Mouse (Mus musculus): ENCODE data around the gene Gm572.

DNA sequence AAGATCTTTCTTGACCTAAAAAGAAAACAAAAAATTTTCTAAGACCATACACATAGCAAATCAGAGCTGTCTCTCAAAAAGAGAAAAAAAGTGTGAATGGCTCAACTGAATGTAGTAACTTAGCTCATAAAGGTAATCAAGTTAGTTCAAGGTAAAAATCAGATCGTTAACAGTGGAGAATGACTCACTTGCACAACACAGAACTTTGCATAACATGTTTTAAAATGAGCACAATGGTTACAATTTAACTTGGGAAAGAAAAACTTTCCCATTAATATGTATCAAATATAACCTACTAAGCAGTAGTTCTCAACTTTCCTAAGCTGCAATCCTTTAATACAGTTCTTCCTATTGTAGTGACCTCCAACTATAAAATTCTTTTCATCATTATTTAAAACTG is 22.4 kb upstream of the Gm572 start:
- TF ChIP-seq ZMIZ1 (IDR thresholded peaks at IDR 0.05; ENCODE audit: low read depth, low read length) (no peak), POLR2A (IDR thresholded peaks at IDR 0.05; ENCODE audit: control insufficient read depth in 1 of 2, insufficient read depth in 1 of 2, low read depth in 1 of 2, low read length in 2 of 2, poor library complexity in 1 of 2) (no peak), EP300 (IDR thresholded peaks at IDR 0.05; ENCODE audit: low read depth in 1 of 2, low read length in 2 of 2) (no peak), CTCF (IDR thresholded peaks at IDR 0.05 in 2 of 3, conservative IDR thresholded peaks at IDR 0.05 in 1 of 3; ENCODE audit: control insufficient read depth in 1 of 3, insufficient read depth in 1 of 3, low read depth in 2 of 3, low read length in 3 of 3, poor library complexity in 1 of 3, severe bottlenecking in 1 of 3) (no peak), GABPA (IDR thresholded peaks at IDR 0.05; ENCODE audit: low read depth, low read length) (no peak), GATA1 (IDR thresholded peaks at IDR 0.05; ENCODE audit: low read depth, low read length) (no peak), POLR2AphosphoS5 (IDR thresholded peaks at IDR 0.05; ENCODE audit: borderline replicate concordance, low read depth, low read length) (no peak)

Data from MEL (cell line).